Mouse (Mus musculus) kidney, adult 11 months (tissue): ENCODE results near the gene Igsf11.
A peak's percentile ranks its signal among the peaks of the same experiment; 100 is the strongest.
"Not testable (repeated sequence)": the region's sequence is repeated elsewhere in the genome, so short reads cannot be mapped to it uniquely, and the experiment has no call there.

Experiments used
- DNase-seq: peaks from one replicate; pipeline ENCODE4 v3.0.0; 2022

The Igsf11 gene

GRCm38 (mm10) chr16:38941275-38941674, 48.8 kb downstream of the Igsf11 start:
- DNase-seq, result no peak

- DNase-seq, result no peak
Measured at GRCm38 (mm10) chr16:38943706-38944550, 51.5 kb downstream of the Igsf11 start.

GRCm38 (mm10) chr16:38945111-38945510, 52.6 kb downstream of the Igsf11 start:
- no peak for DNase-seq

GRCm38 (mm10) chr16:38945581-38945981, 53.1 kb downstream of the Igsf11 start:
- peak; percentile 89 for DNase-seq

DNA sequence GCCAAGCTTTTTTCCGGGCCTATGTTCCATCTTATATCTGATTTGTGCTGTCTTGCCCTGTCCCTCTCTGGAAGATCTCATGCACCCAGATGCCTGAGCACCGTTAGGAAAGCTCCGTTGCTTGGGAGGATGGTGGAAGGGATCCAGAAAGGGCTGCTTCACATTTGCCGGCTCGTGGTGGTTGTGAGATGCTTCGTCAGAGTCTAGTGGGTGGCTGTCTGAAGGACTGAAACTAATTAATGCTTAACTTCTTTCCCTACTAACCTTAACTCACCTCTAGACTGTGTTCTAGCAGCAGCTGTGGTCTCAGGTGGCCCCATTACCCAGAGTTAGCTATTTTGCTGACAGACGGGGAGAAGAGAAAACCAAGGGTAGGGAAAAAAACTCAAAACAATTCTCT, 54.0 kb downstream of the Igsf11 start:
- peak; percentile 81 for DNase-seq

DNA sequence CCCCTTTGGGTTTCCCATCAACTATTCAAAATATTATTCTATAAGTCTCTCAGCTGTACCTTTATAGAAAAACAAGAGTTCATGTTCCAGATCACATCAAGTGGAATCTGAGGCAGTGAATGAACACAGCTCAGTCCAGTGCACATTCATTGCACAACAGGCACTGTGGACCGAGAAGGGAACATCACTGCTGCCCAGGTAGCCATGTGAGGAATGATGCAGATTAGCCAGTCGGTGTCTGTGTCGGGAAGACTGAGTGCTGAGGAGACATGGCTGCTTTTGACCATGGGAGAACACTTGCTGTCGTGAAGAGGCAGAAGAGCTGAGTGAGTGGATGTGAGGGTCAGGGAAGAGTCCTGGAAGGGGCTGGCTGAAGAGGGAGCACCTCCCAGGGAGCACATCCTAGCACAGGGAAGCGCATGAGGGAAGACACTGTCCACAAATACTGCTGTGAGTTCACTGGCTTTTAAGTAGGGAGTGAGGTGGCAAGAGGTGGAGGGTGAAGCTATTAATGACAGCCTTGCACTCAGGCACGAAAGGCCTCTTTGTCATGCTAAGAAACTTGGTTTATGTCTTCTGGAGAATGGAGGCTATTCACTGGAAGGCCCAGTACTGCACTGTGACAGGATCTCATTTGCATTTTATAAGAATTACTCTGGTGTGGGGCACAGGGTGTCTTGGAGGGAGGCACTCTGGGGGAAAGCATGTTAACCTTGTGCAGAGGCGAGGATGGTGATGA, 54.8 kb downstream of the Igsf11 start:
- DNase-seq, result no peak

- no peak for DNase-seq
Measured at GRCm38 (mm10) chr16:38948441-38948840, 56.0 kb downstream of the Igsf11 start.

GRCm38 (mm10) chr16:38952881-38953280, 60.4 kb downstream of the Igsf11 start:
- DNase-seq, result no peak

DNA sequence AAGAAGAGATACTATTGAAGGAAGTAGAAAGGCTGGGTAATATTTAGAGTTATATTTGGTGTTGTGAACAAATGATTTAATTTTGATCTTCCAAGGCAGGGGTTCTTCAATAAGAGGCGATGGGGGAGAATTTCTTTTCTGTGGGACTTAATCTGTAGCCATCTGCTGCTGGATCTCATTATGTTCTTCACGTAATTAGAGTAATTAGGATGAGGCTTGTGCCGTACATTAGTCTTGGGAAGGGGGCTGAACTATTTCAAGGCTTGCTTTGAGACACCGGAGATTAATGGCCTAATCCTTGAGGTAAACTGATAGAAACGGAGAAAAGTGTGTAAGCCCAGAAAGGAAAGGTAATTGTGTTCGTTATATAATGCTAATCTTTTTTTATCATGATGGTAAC, 61.4 kb downstream of the Igsf11 start:
- DNase-seq, result no peak

GRCm38 (mm10) chr16:38954501-38955288, 62.2 kb downstream of the Igsf11 start:
- no peak for DNase-seq

DNA sequence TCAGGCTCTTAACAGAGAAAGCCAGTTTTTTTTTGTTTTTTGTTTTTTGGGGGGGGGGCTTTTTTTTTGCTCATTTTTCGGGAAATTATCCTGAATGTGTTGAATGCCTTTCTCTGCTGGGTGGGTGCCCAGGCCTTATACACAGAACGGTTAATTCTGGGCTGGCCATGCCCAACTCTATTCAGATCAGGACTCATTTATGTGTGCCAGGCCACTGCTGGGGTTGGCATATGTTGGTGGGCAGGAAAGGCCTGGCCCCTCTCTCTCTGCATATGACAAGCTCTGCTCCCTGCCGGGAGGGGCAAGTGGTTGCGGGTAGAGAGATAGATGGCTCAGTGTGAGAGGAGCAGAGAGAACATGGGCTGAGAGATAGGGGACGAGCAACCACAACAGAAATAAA, 62.8 kb downstream of the Igsf11 start:
- no peak for DNase-seq

DNA sequence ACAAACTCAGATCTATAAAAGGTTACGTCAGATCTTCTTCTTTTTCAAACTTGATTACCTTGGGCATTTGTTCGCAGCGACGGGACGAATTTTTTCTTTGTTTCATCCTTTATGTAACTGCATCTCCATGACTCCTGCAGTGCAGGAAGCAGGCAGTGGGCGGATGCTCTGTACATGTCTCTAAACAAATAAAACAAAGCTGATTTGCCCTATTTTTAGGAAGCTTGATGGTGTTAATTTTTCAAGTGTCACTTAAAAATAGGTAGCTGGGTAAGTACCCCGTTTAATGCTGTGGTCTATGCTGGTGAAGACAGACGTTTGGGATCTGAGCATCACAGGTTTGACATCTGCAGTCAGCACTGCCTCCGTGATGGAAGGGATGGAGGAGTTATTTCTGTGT, 66.3 kb downstream of the Igsf11 start:
- no peak for DNase-seq

GRCm38 (mm10) chr16:38960550-38960949, 68.1 kb downstream of the Igsf11 start:
- DNase-seq, result no peak

GRCm38 (mm10) chr16:38961865-38962264, 69.4 kb downstream of the Igsf11 start:
- no peak for DNase-seq

DNA sequence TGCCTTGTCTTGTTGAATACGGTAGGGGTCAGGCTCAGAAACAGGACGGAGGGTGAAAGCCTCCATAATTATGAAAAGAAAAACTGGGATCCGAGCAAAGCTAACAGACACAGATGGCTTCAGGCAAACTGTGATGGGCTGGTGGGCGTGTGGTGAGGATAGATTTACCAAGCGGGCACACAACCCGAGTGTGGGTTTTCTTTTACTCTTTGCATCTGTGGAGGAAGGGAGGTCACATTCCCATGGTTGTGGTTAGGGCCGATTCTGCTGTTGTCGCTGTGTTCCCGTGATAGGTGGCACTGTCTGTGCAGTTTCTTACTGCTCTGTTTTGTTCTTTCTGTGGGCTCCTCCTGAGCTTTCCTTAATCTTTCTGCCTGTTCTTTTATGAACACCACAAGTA, 70.2 kb downstream of the Igsf11 start:
- DNase-seq, result no peak

GRCm38 (mm10) chr16:38967026-38967425, 74.6 kb downstream of the Igsf11 start:
- no peak for DNase-seq

DNA sequence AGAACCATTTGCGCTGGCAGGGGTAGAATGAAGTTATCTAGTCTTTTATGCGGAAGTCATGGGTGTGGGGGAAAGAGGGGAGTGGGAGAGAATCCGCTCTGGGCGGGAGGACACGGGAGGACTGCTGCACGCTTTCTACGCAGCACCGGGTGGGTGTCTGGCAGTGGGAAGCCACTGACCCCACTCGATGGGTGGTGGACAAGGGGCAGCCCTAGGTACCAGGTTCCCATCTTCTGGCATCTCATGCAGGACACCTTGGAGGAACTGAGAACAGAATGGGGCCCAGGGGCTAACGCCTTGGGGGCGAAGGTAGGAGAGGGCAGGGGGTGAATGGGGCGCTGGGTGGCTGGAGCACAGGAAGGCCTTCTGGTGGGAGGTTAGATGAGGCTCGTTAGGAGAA, 83.7 kb downstream of the Igsf11 start:
- no peak for DNase-seq

DNA sequence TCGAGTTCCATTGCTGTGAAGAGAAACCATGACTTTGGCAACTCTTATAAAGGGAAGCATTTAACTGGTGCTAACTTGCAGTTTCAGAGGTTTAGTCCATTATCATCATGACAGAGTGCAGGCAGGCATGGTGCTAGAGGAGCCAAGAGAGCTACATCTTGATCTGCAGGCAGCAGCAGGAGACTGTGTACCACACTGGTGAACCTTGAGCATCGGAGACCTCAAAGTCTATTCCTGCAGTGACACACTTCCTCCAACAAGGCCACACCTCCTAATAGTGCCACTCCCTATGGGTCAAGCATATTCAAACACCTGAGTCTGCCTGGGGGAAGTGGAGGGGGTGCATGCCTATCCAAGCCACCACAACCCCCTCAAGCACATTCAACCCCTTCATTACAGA, 86.1 kb downstream of the Igsf11 start:
- no peak for DNase-seq

GRCm38 (mm10) chr16:38980546-38980945, 88.1 kb downstream of the Igsf11 start:
- DNase-seq, result no peak

DNA sequence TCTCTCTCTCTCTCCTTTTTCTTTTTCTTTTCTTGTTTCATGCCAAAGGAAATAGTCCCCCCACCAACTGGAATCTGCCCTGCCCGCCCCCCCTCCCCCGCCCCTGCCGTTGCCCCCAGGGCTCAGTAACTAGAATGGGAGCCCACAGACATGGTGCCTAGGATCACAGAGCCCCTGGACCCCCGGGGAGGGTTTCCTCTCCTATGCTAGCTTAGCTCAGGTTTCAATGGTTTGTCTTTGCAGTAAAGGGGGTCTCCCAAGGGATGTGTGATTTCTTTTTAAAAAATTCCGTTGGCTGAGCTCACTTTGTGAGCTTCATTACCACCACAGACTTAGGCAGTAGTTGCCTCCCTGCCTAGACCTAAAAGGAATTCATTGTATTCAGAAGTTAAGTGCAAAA, 89.6 kb downstream of the Igsf11 start:
- no peak for DNase-seq

DNA sequence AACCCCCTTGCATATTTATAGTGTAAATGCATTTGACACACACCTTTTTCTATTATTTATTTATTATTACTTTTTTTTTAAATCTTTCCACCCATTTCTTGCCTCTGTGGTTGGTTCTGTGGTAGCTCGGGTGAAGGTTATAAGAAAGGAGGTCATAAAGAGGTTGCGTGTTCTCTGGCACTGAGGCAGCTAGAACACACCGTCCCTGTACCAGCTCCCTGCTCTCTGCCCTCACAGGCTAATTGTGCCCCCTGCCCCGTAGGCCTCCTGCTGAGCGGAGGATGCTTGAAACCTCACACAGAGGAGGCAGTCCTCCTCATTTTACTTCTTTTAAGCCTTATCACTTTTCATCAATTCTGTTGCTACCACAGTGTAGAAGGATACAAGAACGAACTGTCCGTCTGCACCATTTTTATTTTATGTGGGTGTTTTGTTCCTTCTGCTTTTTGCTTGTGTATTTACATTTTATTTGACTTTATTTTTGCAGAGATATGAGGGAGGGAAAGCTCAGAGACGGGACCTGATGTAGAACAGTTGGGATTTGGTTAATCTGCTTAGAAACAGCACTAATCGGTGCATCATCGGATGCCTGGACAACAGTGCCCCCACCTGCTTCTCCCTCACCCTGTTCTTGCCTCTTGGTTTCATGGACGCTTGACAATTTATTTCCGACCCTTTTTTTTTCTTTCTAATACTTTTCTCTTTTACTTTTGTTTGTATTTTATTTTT, 90.2 kb downstream of the Igsf11 start:
- peak; percentile 46 for DNase-seq

DNA sequence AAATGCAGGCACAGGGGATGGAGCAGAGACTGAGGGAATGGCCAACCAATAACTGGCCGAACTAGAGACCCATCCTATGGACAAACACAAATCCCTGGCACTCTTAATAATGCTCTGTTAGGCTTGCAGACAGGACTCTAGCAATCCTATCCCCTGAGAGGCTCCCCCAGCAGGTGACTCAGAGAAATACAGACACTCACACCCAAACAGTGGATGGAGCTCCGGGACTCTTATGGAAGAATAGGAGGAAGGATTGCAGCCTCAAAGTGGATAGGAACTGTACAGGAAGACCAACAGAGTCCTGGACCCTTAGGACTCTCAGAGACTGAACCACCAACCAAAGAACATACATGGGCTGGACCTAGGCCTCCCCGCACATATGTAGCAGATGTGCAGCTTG, 91.4 kb downstream of the Igsf11 start:
- not testable (repeated sequence) for DNase-seq

- peak; percentile 66 for DNase-seq
Measured at GRCm38 (mm10) chr16:38985411-38985810, 92.9 kb downstream of the Igsf11 start.
